Mouse (Mus musculus): ENCODE measurements around the gene Hemk1. TPM values are rescaled to one million over a fixed set of nuclear protein-coding genes. Genes with fewer than 3 reads are reported as not detected.
"Not testable (repeated sequence)": the region's sequence is repeated elsewhere in the genome, so short reads cannot be mapped to it uniquely, and the experiment has no call there.

Hemk1 gene
- total and polyA plus RNA-seq, 3 experiments, result 11.9 to 20.5 (median 12.1) TPM

GRCm38 (mm10) chr9:107307099-107307872 lies 30.9 kb downstream of the Hemk1 start:
- DNase-seq (ENCODE audit: extremely low read depth), result no peak
- H3K4me1 ChIP-seq (ENCODE audit: control insufficient read depth in 1 of 2, insufficient read depth in 2 of 2), result peaks cover 63 to 90% of the 10 kb centered on the region in 2 experiments
- in situ Hi-C loops (cut with MboI; ENCODE audit: low pct_ligation_motif_present, low pct_unique_long_range_greater_than_20kb, low sequenced_read_pairs) (no loop called here), dilution Hi-C loops (cut with MboI; ENCODE audit: extremely low pct_ligation_motif_present, extremely low pct_unique_long_range_greater_than_20kb, low sequenced_read_pairs) (no loop called here)
- peak overlapping the region; percentile 54; the same call in 1 of the 2 replicates for H3K27ac ChIP-seq (ENCODE audit: insufficient read depth, low read depth)
- no peak overlapping the region for H3K9ac ChIP-seq (ENCODE audit: insufficient read depth, low read depth)
- H3K27me3 ChIP-seq (replicated peaks), result no peaks in the 10 kb centered on the region
- H3K79me2 ChIP-seq (replicated peaks; ENCODE audit: control insufficient read depth, extremely low read depth, insufficient read depth, poor library complexity, severe bottlenecking), result no peaks in the 10 kb centered on the region
- H3K36me3 ChIP-seq (replicated peaks in 1 of 2; ENCODE audit: control insufficient read depth in 1 of 2, insufficient read depth in 1 of 2, low read length in 1 of 2), result no peaks in the 10 kb centered on the region
- peak overlapping the region in 1 of 3 experiments; percentile 47 for H3K4me3 ChIP-seq (replicated peaks in 1 of 3; ENCODE audit: low read depth in 2 of 3, low read length in 2 of 3, poor library complexity in 1 of 3)
- H3K4me2 ChIP-seq (ENCODE audit: insufficient read depth, low read depth, poor library complexity, severe bottlenecking), result no peak overlapping the region
- TF ChIP-seq ZC3H11A (IDR thresholded peaks at IDR 0.05; ENCODE audit: low read depth, low read length) (no peak), MYC (IDR thresholded peaks at IDR 0.05; ENCODE audit: low read depth, low read length) (no peak), RAD21 (IDR thresholded peaks at IDR 0.05; ENCODE audit: low read depth, low read length) (no peak), ZNF384 (IDR thresholded peaks at IDR 0.05; ENCODE audit: low read depth, low read length) (no peak), HCFC1 (IDR thresholded peaks at IDR 0.05; ENCODE audit: low read depth, low read length) (no peak), CTCF (conservative IDR thresholded peaks at IDR 0.05 in 1 of 2, IDR thresholded peaks at IDR 0.05 in 1 of 2; ENCODE audit: low read depth in 2 of 2, low read length in 2 of 2) (0 out of 4 replicates have a peak, but pooled peaks of 1 of the 2 experiments have one; percentile 12), EP300 (IDR thresholded peaks at IDR 0.05; ENCODE audit: low read length) (no peak), MEF2A (IDR thresholded peaks at IDR 0.05; ENCODE audit: borderline replicate concordance, low read depth, low read length) (no peak)
- no peaks in the 10 kb centered on the region for H3K9me3 ChIP-seq (replicated peaks; ENCODE audit: low read length)

GRCm38 (mm10) chr9:107306673-107307072 lies 31.5 kb downstream of the Hemk1 start:
- H3K9me3 ChIP-seq (replicated peaks; ENCODE audit: low read length); in situ Hi-C loops (cut with MboI; ENCODE audit: low pct_ligation_motif_present, low pct_unique_long_range_greater_than_20kb, low sequenced_read_pairs); H3K36me3 ChIP-seq (replicated peaks in 1 of 2; ENCODE audit: control insufficient read depth in 1 of 2, insufficient read depth in 1 of 2, low read length in 1 of 2); H3K4me2 ChIP-seq (ENCODE audit: insufficient read depth, low read depth, poor library complexity, severe bottlenecking); H3K79me2 ChIP-seq (replicated peaks; ENCODE audit: control insufficient read depth, extremely low read depth, insufficient read depth, poor library complexity, severe bottlenecking); H3K27me3 ChIP-seq (replicated peaks); dilution Hi-C loops (cut with MboI; ENCODE audit: extremely low pct_ligation_motif_present, extremely low pct_unique_long_range_greater_than_20kb, low sequenced_read_pairs); H3K9ac ChIP-seq (ENCODE audit: insufficient read depth, low read depth); DNase-seq (ENCODE audit: extremely low read depth): not testable (repeated sequence)
- H3K27ac ChIP-seq (ENCODE audit: insufficient read depth, low read depth), result peak overlapping the region; percentile 54
- peaks cover 60 to 84% of the 10 kb centered on the region in 2 experiments for H3K4me1 ChIP-seq (ENCODE audit: control insufficient read depth in 1 of 2, insufficient read depth in 2 of 2)
- H3K4me3 ChIP-seq (replicated peaks in 1 of 3; ENCODE audit: low read depth in 2 of 3, low read length in 2 of 3, poor library complexity in 1 of 3), result peak overlapping the region in 1 of 3 experiments; percentile 47

GRCm38 (mm10) chr9:107305601-107306542 lies 32.3 kb downstream of the Hemk1 start:
- H3K79me2 ChIP-seq (replicated peaks; ENCODE audit: control insufficient read depth, extremely low read depth, insufficient read depth, poor library complexity, severe bottlenecking), result no peaks in the 10 kb centered on the region
- H3K36me3 ChIP-seq (replicated peaks in 1 of 2; ENCODE audit: control insufficient read depth in 1 of 2, insufficient read depth in 1 of 2, low read length in 1 of 2), result peaks cover 10 to 13% of the 10 kb centered on the region in 2 experiments
- peaks cover 53 to 76% of the 10 kb centered on the region in 2 experiments for H3K4me1 ChIP-seq (ENCODE audit: control insufficient read depth in 1 of 2, insufficient read depth in 2 of 2)
- no peaks in the 10 kb centered on the region for H3K27me3 ChIP-seq (replicated peaks)
- dilution Hi-C loops (cut with MboI; ENCODE audit: extremely low pct_ligation_motif_present, extremely low pct_unique_long_range_greater_than_20kb, low sequenced_read_pairs), result no loop called here
- peak overlapping the region; percentile 25; the same call in 1 of the 2 replicates for H3K4me2 ChIP-seq (ENCODE audit: insufficient read depth, low read depth, poor library complexity, severe bottlenecking)
- no peaks in the 10 kb centered on the region for H3K9me3 ChIP-seq (replicated peaks; ENCODE audit: low read length)
- H3K27ac ChIP-seq (ENCODE audit: insufficient read depth, low read depth), result peak overlapping the region; percentile 54
- DNase-seq (ENCODE audit: extremely low read depth), result peak; percentile 72
- H3K4me3 ChIP-seq (replicated peaks in 1 of 3; ENCODE audit: low read depth in 2 of 3, low read length in 2 of 3, poor library complexity in 1 of 3), result peak overlapping the region in 1 of 3 experiments; percentile 47
- in situ Hi-C loops (cut with MboI; ENCODE audit: low pct_ligation_motif_present, low pct_unique_long_range_greater_than_20kb, low sequenced_read_pairs), result no loop called here
- no peak overlapping the region for H3K9ac ChIP-seq (ENCODE audit: insufficient read depth, low read depth)
- no peak for TF ChIP-seq MXI1 (IDR thresholded peaks at IDR 0.05; ENCODE audit: low read depth, low read length)
- TF ChIP-seq MAFK (IDR thresholded peaks at IDR 0.05; ENCODE audit: insufficient replicate concordance, low read length), result no peak
- no peak for TF ChIP-seq CTCF (conservative IDR thresholded peaks at IDR 0.05 in 1 of 2, IDR thresholded peaks at IDR 0.05 in 1 of 2; ENCODE audit: low read depth in 2 of 2, low read length in 2 of 2)
- no peak for TF ChIP-seq NRF1 (IDR thresholded peaks at IDR 0.05; ENCODE audit: low read depth, low read length)
- TF ChIP-seq USF2 (conservative IDR thresholded peaks at IDR 0.05; ENCODE audit: low read depth, low read length), result no peak
- TF ChIP-seq NELFE (IDR thresholded peaks at IDR 0.05; ENCODE audit: low read depth, low read length), result no peak
- TF ChIP-seq CHD2 (IDR thresholded peaks at IDR 0.05; ENCODE audit: low read length), result 0 out of 2 replicates have a peak, but pooled peaks have one; percentile 31
- TF ChIP-seq JUND (conservative IDR thresholded peaks at IDR 0.05; ENCODE audit: low read depth, low read length), result no peak
- peak; percentile 57 for TF ChIP-seq ETS1 (conservative IDR thresholded peaks at IDR 0.05; ENCODE audit: low read depth, low read length)
- peak; percentile 54; the same call in 1 of the 2 replicates for TF ChIP-seq ZKSCAN1 (IDR thresholded peaks at IDR 0.05; ENCODE audit: borderline replicate concordance, low read depth, low read length)
- no peak for TF ChIP-seq HCFC1 (IDR thresholded peaks at IDR 0.05; ENCODE audit: low read depth, low read length)
- no peak for TF ChIP-seq IRF4 (IDR thresholded peaks at IDR 0.05; ENCODE audit: low read depth, low read length)
- 0 out of 2 replicates have a peak, but pooled peaks have one; percentile 35 for TF ChIP-seq TCF12 (IDR thresholded peaks at IDR 0.05; ENCODE audit: low read depth, low read length)
- peak; percentile 71 for TF ChIP-seq BHLHE40 (IDR thresholded peaks at IDR 0.05; ENCODE audit: low read depth, low read length)
- no peak for TF ChIP-seq MAZ (IDR thresholded peaks at IDR 0.05; ENCODE audit: low read depth, low read length)
